In genomic region chr10:79553691-79554090, GRCm38 (mm10) we compare ENCODE assay signal across 8 mouse cellular contexts. TPM values are rescaled to one million over a fixed set of nuclear protein-coding genes. Genes with fewer than 3 reads are reported as not detected.
DNase-seq lines count a peak whose midpoint lies in the region; ATAC-seq and TF ChIP-seq lines count a peak whose summit lies in the region.

No protein-coding gene starts in this region.

- no peak for ATAC-seq in forebrain, postnatal 0 days
- no peak for ATAC-seq in midbrain, embryonic 12.5 days (ENCODE audit: low FRiP score, low read depth)

- no peaks in the 10 kb centered on the region for H3K36me3 ChIP-seq in kidney, adult 2 months (ENCODE audit: control insufficient read depth, insufficient read depth, low read length)
- peaks cover 17% of the 10 kb centered on the region for H3K36me3 ChIP-seq in forebrain, postnatal 0 days (ENCODE audit: insufficient read depth)
- peaks cover 20% of the 10 kb centered on the region for H3K36me3 ChIP-seq in midbrain, embryonic 12.5 days

- H3K9me3 ChIP-seq in forebrain, postnatal 0 days (ENCODE audit: low read length) = no peaks in the 10 kb centered on the region
- H3K9me3 ChIP-seq in midbrain, embryonic 12.5 days = no peaks in the 10 kb centered on the region

- TF ChIP-seq POLR2A in kidney, adult 2 months (IDR thresholded peaks at IDR 0.05; ENCODE audit: low read depth, low read length) = no peak
- no peak for TF ChIP-seq POLR2A in bone marrow macrophage, adult 2 months (IDR thresholded peaks at IDR 0.05; ENCODE audit: borderline replicate concordance, low read depth, low read length)

- TF ChIP-seq CTCF in kidney, adult 2 months (conservative IDR thresholded peaks at IDR 0.05; ENCODE audit: insufficient read depth, insufficient read length, low read depth, low read length) = no peak
- no peak for TF ChIP-seq CTCF in bone marrow macrophage, adult 2 months (IDR thresholded peaks at IDR 0.05; ENCODE audit: low read depth, low read length)
- no peak for TF ChIP-seq CTCF in forebrain, postnatal 0 days (IDR thresholded peaks at IDR 0.05; ENCODE audit: low read depth)

- peaks cover 7% of the 10 kb centered on the region; the same call in 1 of the 2 replicates for H3K4me1 ChIP-seq in kidney, adult 2 months (ENCODE audit: control insufficient read depth, insufficient read depth, low read length)
- H3K4me1 ChIP-seq in bone marrow macrophage, adult 2 months (ENCODE audit: control insufficient read depth, insufficient read depth, low read length) = peaks cover 30% of the 10 kb centered on the region
- H3K4me1 ChIP-seq in forebrain, postnatal 0 days (ENCODE audit: insufficient read depth) = peaks cover 9% of the 10 kb centered on the region
- H3K4me1 ChIP-seq in midbrain, embryonic 12.5 days = peaks cover 31% of the 10 kb centered on the region

- no peak for DNase-seq in kidney, adult 2 months
- DNase-seq in kidney, adult 9 months = no peak
- no peak for DNase-seq in forebrain, postnatal 0 days
- DNase-seq in retina, postnatal 1 day = no peak
- no peak for DNase-seq in frontal cortex, postnatal 25 days (ENCODE audit: low spot score in 2 of 2)
- no peak for DNase-seq in yolk sac, embryonic 10.5 days (ENCODE audit: low spot score)

- no peak overlapping the region for H3K27ac ChIP-seq in kidney, adult 2 months (ENCODE audit: insufficient read depth, low read depth, low read length)
- no peak overlapping the region for H3K27ac ChIP-seq in bone marrow macrophage, adult 2 months (ENCODE audit: insufficient read depth, low read depth, low read length)
- no peak overlapping the region for H3K27ac ChIP-seq in forebrain, postnatal 0 days (ENCODE audit: low read depth, low read length)
- H3K27ac ChIP-seq in midbrain, embryonic 12.5 days (replicated peaks) = no peak overlapping the region

- WGBS in kidney, adult 2 months = 42% methylated on average over 10 of the region's 10 CpGs
- 46% methylated on average over 10 of the region's 10 CpGs for WGBS in forebrain, postnatal 0 days
- WGBS in midbrain, embryonic 12.5 days = 41% methylated on average over 10 of the region's 10 CpGs

- H3K9ac ChIP-seq in forebrain, postnatal 0 days = peak overlapping the region; percentile 84; the same call in 1 of the 2 replicates
- peak overlapping the region; percentile 92 for H3K9ac ChIP-seq in midbrain, embryonic 12.5 days (replicated peaks)

- H3K27me3 ChIP-seq in kidney, adult 2 months (replicated peaks; ENCODE audit: control insufficient read depth, insufficient read depth, low read length) = no peaks in the 10 kb centered on the region
- H3K27me3 ChIP-seq in forebrain, postnatal 0 days (ENCODE audit: insufficient read depth, low read length) = no peaks in the 10 kb centered on the region
- peaks cover 12% of the 10 kb centered on the region for H3K27me3 ChIP-seq in midbrain, embryonic 12.5 days

- peak overlapping the region; percentile 81; the same call in 1 of the 2 replicates for H3K4me3 ChIP-seq in kidney, adult 2 months (ENCODE audit: insufficient read depth, low read depth, low read length)
- peak overlapping the region; percentile 93 for H3K4me3 ChIP-seq in bone marrow macrophage, adult 2 months (ENCODE audit: insufficient read depth, low read length)
- peak overlapping the region; percentile 93 for H3K4me3 ChIP-seq in forebrain, postnatal 0 days (ENCODE audit: low read depth, low read length)
- peak overlapping the region; percentile 82 for H3K4me3 ChIP-seq in midbrain, embryonic 12.5 days

- peak overlapping the region; percentile 86 for H3K4me2 ChIP-seq in forebrain, postnatal 0 days (ENCODE audit: low read depth)
- peak overlapping the region; percentile 85 for H3K4me2 ChIP-seq in midbrain, embryonic 12.5 days (replicated peaks)

RNA-seq across cellular contexts. Expression of gene Mier2, which starts 1.3 kb away (rescaled TPM):
- 35.0 and 45.0 TPM in 2 replicates for polyA plus RNA-seq in kidney, adult 2 months (2012; rRNA removed)
- polyA plus RNA-seq in bone marrow macrophage, adult 2 months (2012; ENCODE audit: insufficient read depth, insufficient read length, missing spikeins) = 32.1 and 35.1 TPM in 2 replicates
- 70.0 and 73.0 TPM in 2 replicates for total RNA-seq in forebrain, postnatal 0 days (2014; rRNA removed)
- polyA plus RNA-seq in forebrain, postnatal 0 days (2015; fragmentation: Nextera tagmentation; extraction: Ambion mirVana) = 37.5 and 38.6 TPM in 2 replicates
- 59.8 and 62.5 TPM in 2 replicates for polyA plus RNA-seq in midbrain, embryonic 12.5 days (2016; fragmentation: Nextera tagmentation; extraction: Ambion mirVana)

RNA-seq across cellular contexts. Expression of gene Plpp2, which starts 20.1 kb away (rescaled TPM):
- 58.1 and 66.2 TPM in 2 replicates for polyA plus RNA-seq in kidney, adult 2 months (2012; rRNA removed)
- polyA plus RNA-seq in bone marrow macrophage, adult 2 months (2012; ENCODE audit: insufficient read depth, insufficient read length, missing spikeins) = 16.9 and 21.1 TPM in 2 replicates
- total RNA-seq in forebrain, postnatal 0 days (2014; rRNA removed) = 18.5 and 24.1 TPM in 2 replicates
- 11.0 and 13.1 TPM in 2 replicates for polyA plus RNA-seq in forebrain, postnatal 0 days (2015; fragmentation: Nextera tagmentation; extraction: Ambion mirVana)
- 10.9 and 11.0 TPM in 2 replicates for polyA plus RNA-seq in midbrain, embryonic 12.5 days (2016; fragmentation: Nextera tagmentation; extraction: Ambion mirVana)

RNA-seq across cellular contexts. Expression of gene Theg, which starts 33.4 kb away (rescaled TPM):
- 0.05 TPM in 1 of 2 replicates, not detected in the other for polyA plus RNA-seq in kidney, adult 2 months (2012; rRNA removed)
- not detected in 2 replicates for polyA plus RNA-seq in bone marrow macrophage, adult 2 months (2012; ENCODE audit: insufficient read depth, insufficient read length, missing spikeins)
- total RNA-seq in forebrain, postnatal 0 days (2014; rRNA removed) = not detected in 2 replicates
- polyA plus RNA-seq in forebrain, postnatal 0 days (2015; fragmentation: Nextera tagmentation; extraction: Ambion mirVana) = not detected in 2 replicates
- polyA plus RNA-seq in midbrain, embryonic 12.5 days (2016; fragmentation: Nextera tagmentation; extraction: Ambion mirVana) = not detected in 2 replicates
